Mouse (Mus musculus) lung, embryonic 15.5 days (tissue): ENCODE measurements around the gene Vmn1r221. TPM values are rescaled to one million over a fixed set of nuclear protein-coding genes. Genes with fewer than 3 reads are reported as not detected.

Experiments used
- polyA plus RNA-seq: library from polyadenylated mRNA; unstranded; fragments of >200 nt; fragmentation: Nextera tagmentation; extraction: Ambion mirVana; gene quantifications from 2 replicates; pipeline ENCODE4 v1.2.1, GENCODE M21; 2015

Vmn1r221 gene
- polyA plus RNA-seq, 1 experiment from 2014 or later: not detected

Other genes with a start within 250 kb of the Vmn1r221 start
- gene Vmn1r213, start 206.5 kb upstream of the Vmn1r221 start, polyA plus RNA-seq: not detected in 2 replicates
- not detected in 2 replicates for gene Vmn1r214, start 183.7 kb upstream of the Vmn1r221 start, polyA plus RNA-seq
- gene Vmn1r215, start 146.1 kb upstream of the Vmn1r221 start, polyA plus RNA-seq: not detected in 2 replicates
- not detected in 2 replicates for gene Vmn1r217, start 95.9 kb upstream of the Vmn1r221 start, polyA plus RNA-seq
- not detected in 2 replicates for gene Vmn1r218, start 81.0 kb upstream of the Vmn1r221 start, polyA plus RNA-seq
- 0.02 TPM in 1 of 2 replicates, not detected in the other for gene Vmn1r219, start 54.8 kb upstream of the Vmn1r221 start, polyA plus RNA-seq
- not detected in 2 replicates for gene Vmn1r220, start 26.2 kb upstream of the Vmn1r221 start, polyA plus RNA-seq
- gene Vmn1r222, start 21.8 kb downstream of the Vmn1r221 start, polyA plus RNA-seq: not detected in 2 replicates
- gene Vmn1r223, start 33.0 kb downstream of the Vmn1r221 start, polyA plus RNA-seq: not detected in 2 replicates
- 51.9 and 53.3 TPM in 2 replicates for gene Zfp322a, start 155.1 kb downstream of the Vmn1r221 start, polyA plus RNA-seq
- 13.6 and 14.2 TPM in 2 replicates for gene Abt1, start 209.7 kb downstream of the Vmn1r221 start, polyA plus RNA-seq